Mouse (Mus musculus) NIH3T3 (cell line): Measurements from ENCODE around the gene Cby1.

Experiments
- DNase-seq: peaks from one replicate; pipeline ENCODE4 v3.0.0-alpha.2; 2012; ENCODE audit warnings: low read depth

The Cby1 gene

GRCm38 (mm10) chr15:79706603-79707214, 47.7 kb downstream of the Cby1 start:
- no peak for DNase-seq

GRCm38 (mm10) chr15:79708229-79708822, 49.3 kb downstream of the Cby1 start:
- DNase-seq, result no peak

GRCm38 (mm10) chr15:79715646-79716045, 56.6 kb downstream of the Cby1 start:
- DNase-seq, result no peak

GRCm38 (mm10) chr15:79716710-79717109, 57.7 kb downstream of the Cby1 start:
- DNase-seq, result no peak
